In the genomic region with DNA sequence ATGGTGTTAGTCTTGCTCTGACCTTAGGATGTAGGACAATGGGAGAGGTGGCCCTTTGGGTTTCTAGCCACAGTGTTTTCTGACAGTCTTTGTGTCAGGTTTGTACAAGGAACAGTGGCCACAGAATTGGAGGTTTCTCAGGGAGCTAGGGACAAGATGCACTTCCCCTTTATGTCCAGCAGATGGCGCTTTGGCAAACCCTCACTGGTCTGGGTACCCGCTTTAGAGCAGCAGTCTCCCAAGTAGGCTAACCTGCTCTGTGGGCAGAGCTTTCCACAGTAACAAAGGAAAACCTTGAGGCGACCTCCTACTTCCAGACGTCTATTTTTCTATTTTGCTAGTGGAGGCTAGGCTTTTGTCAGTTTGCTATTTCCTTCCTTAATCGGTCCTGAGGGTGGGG, we compare ENCODE assay signal across 9 mouse cellular contexts. TPM values are rescaled to one million over a fixed set of nuclear protein-coding genes. Genes with fewer than 3 reads are reported as not detected.
DNase-seq lines count a peak whose midpoint lies in the region; ATAC-seq lines count a peak whose summit lies in the region.
"Had no signal": no experiment of that assay in that cellular context is flagged by ENCODE, and none has a peak within 500 bp of the region (broad histone marks: within the 10 kb centered on the region; RNA-seq: fewer than 3 reads in every experiment).

No protein-coding gene starts in this region.

- no peak overlapping the region for H3K4me2 ChIP-seq in hindbrain, embryonic 13.5 days

- no peaks in the 10 kb centered on the region for H3K9me3 ChIP-seq in hindbrain, embryonic 13.5 days

- WGBS in hindbrain, embryonic 13.5 days, result 7% methylated on average over 5 of the region's 5 CpGs

- intact Hi-C loops in heart, postnatal 25 days (cut with DNase I), result no loop called here

- H3K36me3 ChIP-seq in hindbrain, embryonic 13.5 days, result peaks cover 50% of the 10 kb centered on the region

- H3K9ac ChIP-seq in hindbrain, embryonic 13.5 days, result peak overlapping the region; percentile 9; the same call in 1 of the 2 replicates

- H3K27ac ChIP-seq in hindbrain, embryonic 13.5 days, result peak overlapping the region; percentile 82

- peak; percentile 33 to 68 for DNase-seq in heart, adult 18-20 months
- DNase-seq in heart, postnatal 25 days (ENCODE audit: low spot score), result no peak
- peak; percentile 36 for DNase-seq in c-Kit-positive CD71-negative TER-119-negative erythroid progenitor cells, embryonic 14.5 days (ENCODE audit: low read depth)
- peak; percentile 67 to 80 for DNase-seq in layer of hippocampus, postnatal 14 days (ENCODE audit: low spot score in 2 of 2)
- DNase-seq in spleen, adult 12 weeks (ENCODE audit: low spot score), result peak; percentile 7

- peaks cover 22% of the 10 kb centered on the region for H3K4me1 ChIP-seq in hindbrain, embryonic 13.5 days (replicated peaks)

- no peaks in the 10 kb centered on the region for H3K27me3 ChIP-seq in hindbrain, embryonic 13.5 days

- ATAC-seq in erythroid progenitor cell, adult 5-6 weeks (replicated peaks; ENCODE audit: low FRiP score, poor library complexity, severe bottlenecking), result peak; percentile 70
- peak; percentile 75 for ATAC-seq in hindbrain, embryonic 13.5 days (ENCODE audit: low FRiP score)
- peak; percentile 82 for ATAC-seq in megakaryocyte-erythroid progenitor cell, adult 5-6 weeks (replicated peaks; ENCODE audit: low FRiP score, low TSS enrichment, poor library complexity, severe bottlenecking)

- H3K4me3 ChIP-seq in hindbrain, embryonic 13.5 days, result no peak overlapping the region
- H3K4me3 ChIP-seq: myocyte had no signal

RNA-seq across cellular contexts. Expression of a gene that starts 7.4 kb away (rescaled TPM):
- 10 to 100 TPM in 1 of 2 experiments, 1 to 10 TPM in 1; 9.9 to 10.1 TPM for total RNA-seq in heart, adult 18-20 months (2021)
- total RNA-seq in heart, postnatal 25 days (2021), result 10 to 100 TPM; 10.5 to 12.0 TPM
- not detected in 2 replicates for total RNA-seq in erythroid progenitor cell, adult 5-6 weeks (2015; ENCODE audit: low replicate concordance)
- total RNA-seq in erythroid progenitor cell, adult 5-6 weeks (2017; ENCODE audit: low replicate concordance), result not detected in 2 replicates
- 99.2 and 101 TPM in 2 replicates for polyA plus RNA-seq in hindbrain, embryonic 13.5 days (2015; fragmentation: Nextera tagmentation; extraction: Ambion mirVana)
- 100 to 1,000 TPM; 121 to 126 TPM for total RNA-seq in layer of hippocampus, postnatal 14 days (2021)
- not detected in 2 replicates for total RNA-seq in megakaryocyte-erythroid progenitor cell, adult 5-6 weeks (2014; fragmentation: Nextera tagmentation)
- total RNA-seq in megakaryocyte-erythroid progenitor cell, adult 5-6 weeks (2017), result not detected in 2 replicates
- polyA plus RNA-seq: myocyte had no signal

RNA-seq across cellular contexts. Expression of a gene that starts 27.5 kb away (rescaled TPM):
- total RNA-seq in heart, adult 18-20 months (2021), result 1 to 10 TPM in 1 of 2 experiments, under 1 TPM in 1; 0.87 to 1.6 TPM
- total RNA-seq in heart, postnatal 25 days (2021), result 1 to 10 TPM; 1.1 to 1.4 TPM
- total RNA-seq in erythroid progenitor cell, adult 5-6 weeks (2015; ENCODE audit: low replicate concordance), result 1.1 and 13.8 TPM in 2 replicates
- 1.2 and 2.2 TPM in 2 replicates for total RNA-seq in erythroid progenitor cell, adult 5-6 weeks (2017; ENCODE audit: low replicate concordance)
- 81.6 and 84.0 TPM in 2 replicates for polyA plus RNA-seq in hindbrain, embryonic 13.5 days (2015; fragmentation: Nextera tagmentation; extraction: Ambion mirVana)
- total RNA-seq in layer of hippocampus, postnatal 14 days (2021), result 10 to 100 TPM; 55.7 to 63.7 TPM
- 3.6 and 5.8 TPM in 2 replicates for total RNA-seq in megakaryocyte-erythroid progenitor cell, adult 5-6 weeks (2014; fragmentation: Nextera tagmentation)
- total RNA-seq in megakaryocyte-erythroid progenitor cell, adult 5-6 weeks (2017), result 1.3 and 1.5 TPM in 2 replicates

RNA-seq across cellular contexts. Expression of a gene that starts 34.5 kb away (rescaled TPM):
- 100 to 1,000 TPM in 1 of 2 experiments, not detected in 1; 120 TPM for total RNA-seq in heart, adult 18-20 months (2021)
- not detected for total RNA-seq in heart, postnatal 25 days (2021)
- total RNA-seq in erythroid progenitor cell, adult 5-6 weeks (2015; ENCODE audit: low replicate concordance), result not detected in 2 replicates
- total RNA-seq in erythroid progenitor cell, adult 5-6 weeks (2017; ENCODE audit: low replicate concordance), result not detected in 2 replicates
- polyA plus RNA-seq in hindbrain, embryonic 13.5 days (2015; fragmentation: Nextera tagmentation; extraction: Ambion mirVana), result not detected in 2 replicates
- total RNA-seq in layer of hippocampus, postnatal 14 days (2021), result 1 to 10 TPM; 1.9 to 2.7 TPM
- not detected in 2 replicates for total RNA-seq in megakaryocyte-erythroid progenitor cell, adult 5-6 weeks (2014; fragmentation: Nextera tagmentation)
- not detected in 2 replicates for total RNA-seq in megakaryocyte-erythroid progenitor cell, adult 5-6 weeks (2017)
- polyA plus RNA-seq: myocyte had no signal

Comparison
In these comparisons a context has a peak if more than half of its experiments do, and no peak if none do; other contexts are left out.
1. RNA of a gene that starts 7.4 kb away (total RNA-seq): 121 to 126 TPM in layer of hippocampus, postnatal 14 days, 10.5 to 12.0 TPM in heart, postnatal 25 days and 9.9 to 10.1 TPM in heart, adult 18-20 months; not detected in erythroid progenitor cell, adult 5-6 weeks and not detected in megakaryocyte-erythroid progenitor cell, adult 5-6 weeks; every median in the first group is over 10 times any median in the second.
2. Peak in every context shown above with its lines, with median percentiles within 50 percentile points of each other: ATAC-seq.